Mouse (Mus musculus) liver, postnatal 0 days (tissue): Measurements from ENCODE around the gene Atp7a. TPM values are rescaled to one million over a fixed set of nuclear protein-coding genes. Genes with fewer than 3 reads are reported as not detected.

Experiments
- ATAC-seq: fragments of 200-750 bp; cut with Nextera tagmentation; 2 replicates; pipeline ENCODE4 v1.8.0; 2017; ENCODE audit warnings: mild to moderate bottlenecking, moderate library complexity
- DNase-seq: peaks from one replicate; pipeline ENCODE4 v3.0.0-alpha.2; 2016
- H3K27ac ChIP-seq: fragments of 300-500 bp; sonication (generic); 2 replicates; pipeline ENCODE4 v1.5.1; 2014; ENCODE audit warnings: antibody characterized with exemption, moderate library complexity, mild to moderate bottlenecking, low read depth
- H3K27me3 ChIP-seq: fragments of 300-500 bp; sonication (generic); 2 replicates; pipeline ENCODE4 v1.6.1; 2014; ENCODE audit warnings: low read length, control low read depth, mixed read lengths; ENCODE audit not compliant: insufficient read depth
- H3K36me3 ChIP-seq: fragments of 300-500 bp; sonication (generic); replicated peaks from 2 replicates; pipeline ENCODE4 v1.6.1; 2014; ENCODE audit warnings: mild to moderate bottlenecking, control low read depth, low read length, moderate library complexity, mixed read lengths; ENCODE audit not compliant: insufficient read depth
- H3K4me1 ChIP-seq: fragments of 300-500 bp; sonication (generic); 2 replicates; pipeline ENCODE4 v1.6.1; 2014; ENCODE audit warnings: antibody characterized with exemption, mild to moderate bottlenecking, control low read depth; ENCODE audit not compliant: insufficient read depth
- H3K4me2 ChIP-seq: fragments of 300-500 bp; sonication (generic); 2 replicates; pipeline ENCODE4 v1.6.1; 2014; ENCODE audit warnings: low read depth, mild to moderate bottlenecking, low read length, moderate library complexity, mixed read lengths
- H3K4me3 ChIP-seq: fragments of 300-500 bp; sonication (generic); 2 replicates; pipeline ENCODE4 v1.5.1; 2014; ENCODE audit warnings: low read depth, low read length
- H3K9ac ChIP-seq: fragments of 300-500 bp; sonication (generic); replicated peaks from 2 replicates; pipeline ENCODE4 v1.6.1; 2014; ENCODE audit warnings: mild to moderate bottlenecking, moderate library complexity
- H3K9me3 ChIP-seq: fragments of 300-500 bp; sonication (generic); 2 replicates; pipeline ENCODE4 v1.6.1; 2016; ENCODE audit warnings: mild to moderate bottlenecking, control low read depth, low read length, mixed read lengths
- CTCF ChIP-seq: sonication (generic); IDR thresholded peaks from 2 replicates; pipeline ENCODE4 v1.5.1; 2016; ENCODE audit warnings: antibody characterized with exemption, low read depth
- EP300 ChIP-seq: IDR thresholded peaks from 2 replicates; pipeline ENCODE4 v1.6.1; 2016; ENCODE audit warnings: antibody characterized with exemption, low read depth, mild to moderate bottlenecking
- WGBS: fragments of 180-500 bp; shearing (Covaris S2); extraction: QIAGEN DNeasy Blood & Tissue Kit; methylation state at CpG from one replicate; pipeline ENCODE4 v1.1.7; 2014; ENCODE audit not compliant: insufficient replicate concordance; 5-methylcytosine and 5-hydroxymethylcytosine counted together
- polyA plus RNA-seq: library from polyadenylated mRNA; unstranded; fragments of >200 nt; fragmentation: Nextera tagmentation; extraction: Ambion mirVana; gene quantifications from 2 replicates; pipeline ENCODE4 v1.2.1, GENCODE M21; 2015

Gene Atp7a
- polyA plus RNA-seq, 1 experiment from 2014 or later = 4.9 TPM

- no peak for TF ChIP-seq EP300
- peak; percentile 68 for TF ChIP-seq CTCF
- Histone ChIP-seq H3K4me1 (no peaks in the 10 kb centered on the region), H3K27ac (no peak overlapping the region), H3K27me3 (no peaks in the 10 kb centered on the region), H3K36me3 (no peaks in the 10 kb centered on the region; the same call in 1 of the 2 replicates), H3K9me3 (no peaks in the 10 kb centered on the region), H3K9ac (no peak overlapping the region), H3K4me3 (no peak overlapping the region), H3K4me2 (no peak overlapping the region)
- ATAC-seq = peak; percentile 40; the same call in 1 of the 2 replicates
- WGBS = 55% methylated on average over 2 of the region's 2 CpGs
- peak; percentile 26 for DNase-seq
Measured at GRCm38 (mm10) chrX:106105464-106105863, 78.4 kb downstream of the Atp7a start.

- DNase-seq (no peak), ATAC-seq (no peak)
- no peak for TF ChIP-seq CTCF
- TF ChIP-seq EP300 = no peak
- no peaks in the 10 kb centered on the region for H3K9me3 ChIP-seq
- no peak overlapping the region for H3K9ac ChIP-seq
- peaks cover 2% of the 10 kb centered on the region; the same call in 1 of the 2 replicates for H3K36me3 ChIP-seq
- no peaks in the 10 kb centered on the region for H3K27me3 ChIP-seq
- H3K4me1 ChIP-seq = no peaks in the 10 kb centered on the region
- 0 out of 2 replicates have a peak overlapping the region, but pooled peaks have one; percentile 40 for H3K27ac ChIP-seq
- H3K4me3 ChIP-seq = no peak overlapping the region
- WGBS = 55% methylated on average over 4 of the region's 4 CpGs
- H3K4me2 ChIP-seq = no peak overlapping the region
Measured at GRCm38 (mm10) chrX:106113881-106114280, 86.8 kb downstream of the Atp7a start.

DNA sequence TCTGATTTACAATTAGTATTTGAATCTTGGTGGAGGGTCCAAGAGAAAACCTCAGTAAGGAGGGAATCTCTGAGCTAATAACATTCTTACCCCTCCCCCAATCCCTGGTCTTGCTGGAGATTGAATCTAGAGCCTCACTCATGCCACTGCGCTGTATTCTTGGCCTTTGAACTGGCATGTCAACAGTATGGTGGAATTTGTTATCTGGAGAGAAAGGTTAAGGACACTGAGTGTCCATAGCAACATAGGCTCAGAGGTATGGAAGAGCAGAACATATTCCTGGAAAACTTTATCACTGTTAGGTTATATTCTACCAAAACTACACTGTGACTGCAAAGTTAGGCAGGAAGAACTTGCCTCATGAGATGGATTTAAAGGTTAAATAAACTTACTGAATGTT lies 87.6 kb downstream of the Atp7a start:
- TF ChIP-seq EP300 (no peak), CTCF (no peak)
- 73% methylated on average over 1 of the region's 1 CpGs for WGBS
- ATAC-seq (peak; percentile 66), DNase-seq (no peak)
- Histone ChIP-seq H3K27me3 (no peaks in the 10 kb centered on the region), H3K36me3 (0 out of 2 replicates have a peak, but pooled peaks cover 2% of the 10 kb centered on the region), H3K4me1 (no peaks in the 10 kb centered on the region), H3K4me2 (no peak overlapping the region), H3K4me3 (no peak overlapping the region), H3K27ac (peak overlapping the region; percentile 40; the same call in 1 of the 2 replicates), H3K9ac (no peak overlapping the region), H3K9me3 (no peaks in the 10 kb centered on the region)

DNA sequence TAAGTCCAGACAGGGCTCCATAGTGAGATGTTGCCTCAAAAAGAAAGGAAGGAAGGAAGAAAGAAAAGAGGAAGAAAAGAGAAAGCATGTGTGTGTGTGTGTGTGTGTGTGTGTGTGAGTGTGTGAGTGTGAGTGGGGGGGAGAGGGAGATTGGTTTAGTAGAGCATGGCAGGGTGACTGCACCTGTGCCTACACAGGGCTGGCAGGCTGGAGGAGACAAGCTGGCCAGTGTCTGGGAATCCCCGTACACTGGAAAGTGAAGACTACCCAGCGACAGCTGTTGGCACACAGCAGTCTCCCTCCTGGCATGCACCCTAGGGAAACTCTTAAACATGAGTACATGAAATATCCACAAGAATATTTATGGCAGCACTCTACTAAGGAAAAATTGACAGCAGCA lies 95.7 kb downstream of the Atp7a start:
- ATAC-seq (no peak), DNase-seq (no peak)
- H3K4me1 ChIP-seq = no peaks in the 10 kb centered on the region
- no peak overlapping the region for H3K9ac ChIP-seq
- no peaks in the 10 kb centered on the region for H3K27me3 ChIP-seq
- TF ChIP-seq CTCF (no peak), EP300 (no peak)
- H3K4me2 ChIP-seq = no peak overlapping the region
- H3K27ac ChIP-seq = no peak overlapping the region
- 75% methylated on average over 2 of the region's 2 CpGs for WGBS
- peaks cover 4% of the 10 kb centered on the region for H3K36me3 ChIP-seq
- no peak overlapping the region for H3K4me3 ChIP-seq
- no peaks in the 10 kb centered on the region for H3K9me3 ChIP-seq

DNA sequence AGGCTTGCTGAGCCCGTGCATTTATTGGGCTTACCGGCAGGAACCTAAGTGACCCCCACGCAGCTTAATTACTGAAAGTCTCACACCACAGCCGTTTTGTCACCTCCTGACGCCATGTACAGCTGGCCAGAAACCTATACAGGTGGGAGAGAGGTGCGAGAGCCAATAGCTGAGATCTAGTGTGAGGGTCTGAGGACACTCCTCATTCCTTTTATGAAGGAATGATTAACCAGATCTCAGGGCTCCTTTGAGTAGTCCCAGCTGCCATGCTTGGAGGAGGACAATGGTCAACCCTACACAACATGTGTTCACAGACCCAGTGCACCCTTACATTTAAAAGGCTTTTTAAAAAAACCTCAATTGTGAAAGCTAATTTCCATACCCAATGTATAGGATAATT lies 101.2 kb downstream of the Atp7a start:
- peaks cover 4% of the 10 kb centered on the region for H3K36me3 ChIP-seq
- no peaks in the 10 kb centered on the region for H3K27me3 ChIP-seq
- no peak overlapping the region for H3K4me3 ChIP-seq
- H3K27ac ChIP-seq = no peak overlapping the region
- TF ChIP-seq EP300 (no peak), CTCF (no peak)
- ATAC-seq = no peak
- no peaks in the 10 kb centered on the region for H3K4me1 ChIP-seq
- DNase-seq = no peak
- H3K9ac ChIP-seq = no peak overlapping the region
- no peaks in the 10 kb centered on the region for H3K9me3 ChIP-seq
- WGBS = 63% methylated on average over 6 of the region's 6 CpGs
- no peak overlapping the region for H3K4me2 ChIP-seq

GRCm38 (mm10) chrX:106129877-106130276 lies 102.8 kb downstream of the Atp7a start:
- Histone ChIP-seq H3K36me3 (peaks cover 4% of the 10 kb centered on the region; the same call in 1 of the 2 replicates), H3K9me3 (no peaks in the 10 kb centered on the region), H3K27ac (no peak overlapping the region), H3K4me2 (no peak overlapping the region), H3K27me3 (no peaks in the 10 kb centered on the region), H3K4me3 (no peak overlapping the region), H3K9ac (no peak overlapping the region), H3K4me1 (no peaks in the 10 kb centered on the region)
- TF ChIP-seq CTCF (no peak), EP300 (no peak)
- WGBS = 79% methylated on average over 4 of the region's 4 CpGs
- ATAC-seq (no peak), DNase-seq (no peak)
